Comparison of ENCODE assay signal across 9 mouse cellular contexts in genomic region chr4:117926545-117927482, GRCm38 (mm10). TPM values are rescaled to one million over a fixed set of nuclear protein-coding genes. Genes with fewer than 3 reads are reported as not detected.
DNase-seq lines count a peak whose midpoint lies in the region; ATAC-seq and TF ChIP-seq lines count a peak whose summit lies in the region.
"Had no signal": no experiment of that assay in that cellular context is flagged by ENCODE, and none has a peak within 500 bp of the region (broad histone marks: within the 10 kb centered on the region; RNA-seq: fewer than 3 reads in every experiment).

No protein-coding gene starts in this region.

- no peak overlapping the region for H3K27ac ChIP-seq in MEL (ENCODE audit: control insufficient read depth, low read depth, low read length)
- H3K27ac ChIP-seq in embryonic facial prominence, embryonic 11.5 days (replicated peaks; ENCODE audit: low read depth, low read length) = no peak overlapping the region
- H3K27ac ChIP-seq in hindbrain, embryonic 15.5 days (replicated peaks) = no peak overlapping the region
- no peak overlapping the region for H3K27ac ChIP-seq in liver, embryonic 11.5 days (ENCODE audit: low read depth, low read length)
- H3K27ac ChIP-seq in neural tube, embryonic 13.5 days (replicated peaks) = 0 out of 2 replicates have a peak overlapping the region, but pooled peaks have one; percentile 18

- H3K36me3 ChIP-seq in MEL (ENCODE audit: control insufficient read depth in 1 of 2, insufficient read depth in 2 of 2, low read length in 2 of 2) = peaks cover 0 to 9% of the 10 kb centered on the region in 2 experiments; a peak in 2 of 4 replicates
- H3K36me3 ChIP-seq in embryonic facial prominence, embryonic 11.5 days (replicated peaks; ENCODE audit: control insufficient read depth, insufficient read depth, low read depth, low read length) = no peaks in the 10 kb centered on the region
- no peaks in the 10 kb centered on the region for H3K36me3 ChIP-seq in hindbrain, embryonic 15.5 days
- H3K36me3 ChIP-seq in liver, embryonic 11.5 days (ENCODE audit: control insufficient read depth, insufficient read depth, low read length) = no peaks in the 10 kb centered on the region
- H3K36me3 ChIP-seq in neural tube, embryonic 13.5 days = peaks cover under 1% of the 10 kb centered on the region; the same call in 1 of the 2 replicates

- H3K9ac ChIP-seq in MEL (ENCODE audit: control insufficient read depth, low read depth, low read length, poor library complexity, severe bottlenecking) = peak overlapping the region; percentile 51
- peak overlapping the region; percentile 52 for H3K9ac ChIP-seq in embryonic facial prominence, embryonic 11.5 days (replicated peaks; ENCODE audit: low read length)
- peak overlapping the region; percentile 49 for H3K9ac ChIP-seq in hindbrain, embryonic 15.5 days
- H3K9ac ChIP-seq in liver, embryonic 11.5 days (ENCODE audit: low read depth, low read length) = peak overlapping the region; percentile 59
- H3K9ac ChIP-seq in neural tube, embryonic 13.5 days = peak overlapping the region; percentile 78

- no peak for TF ChIP-seq RAD21 in MEL (IDR thresholded peaks at IDR 0.05; ENCODE audit: low read depth, low read length)

- TF ChIP-seq POLR2A in MEL (IDR thresholded peaks at IDR 0.05; ENCODE audit: control insufficient read depth in 1 of 2, insufficient read depth in 1 of 2, low read depth in 1 of 2, low read length in 2 of 2, poor library complexity in 1 of 2) = no peak

- TF ChIP-seq CTCF in MEL (IDR thresholded peaks at IDR 0.05 in 2 of 3, conservative IDR thresholded peaks at IDR 0.05 in 1 of 3; ENCODE audit: control insufficient read depth in 1 of 3, insufficient read depth in 1 of 3, low read depth in 2 of 3, low read length in 3 of 3, poor library complexity in 1 of 3, severe bottlenecking in 1 of 3) = no peak

- H3K9me3 ChIP-seq in MEL (replicated peaks; ENCODE audit: insufficient read depth, low read length) = no peaks in the 10 kb centered on the region
- no peaks in the 10 kb centered on the region; the same call in 1 of the 2 replicates for H3K9me3 ChIP-seq in embryonic facial prominence, embryonic 11.5 days (replicated peaks; ENCODE audit: control insufficient read depth, low read length)
- no peaks in the 10 kb centered on the region for H3K9me3 ChIP-seq in hindbrain, embryonic 15.5 days
- peaks cover 3% of the 10 kb centered on the region; the same call in 1 of the 2 replicates for H3K9me3 ChIP-seq in liver, embryonic 11.5 days (ENCODE audit: control insufficient read depth, low read length)
- H3K9me3 ChIP-seq in neural tube, embryonic 13.5 days = no peaks in the 10 kb centered on the region

- no peak for TF ChIP-seq EP300 in MEL (IDR thresholded peaks at IDR 0.05; ENCODE audit: low read depth in 1 of 2, low read length in 2 of 2)

- H3K4me2 ChIP-seq in embryonic facial prominence, embryonic 11.5 days (ENCODE audit: low read depth, low read length) = peak overlapping the region; percentile 90
- peak overlapping the region; percentile 79 for H3K4me2 ChIP-seq in hindbrain, embryonic 15.5 days
- peak overlapping the region; percentile 95 for H3K4me2 ChIP-seq in liver, embryonic 11.5 days
- peak overlapping the region; percentile 89 for H3K4me2 ChIP-seq in neural tube, embryonic 13.5 days

- H3K4me3 ChIP-seq in MEL (ENCODE audit: control insufficient read depth in 1 of 2, insufficient read depth in 1 of 2, low read depth in 2 of 2, low read length in 2 of 2) = peak overlapping the region; percentile 13 to 22; a peak in 3 of 4 replicates
- peak overlapping the region; percentile 47 for H3K4me3 ChIP-seq in embryonic facial prominence, embryonic 11.5 days (ENCODE audit: low read depth, low read length)
- H3K4me3 ChIP-seq in hindbrain, embryonic 15.5 days = peak overlapping the region; percentile 44
- peak overlapping the region; percentile 58 for H3K4me3 ChIP-seq in liver, embryonic 11.5 days (ENCODE audit: low read depth, low read length)
- H3K4me3 ChIP-seq in neural tube, embryonic 13.5 days = peak overlapping the region; percentile 51

- no peaks in the 10 kb centered on the region for H3K79me2 ChIP-seq in MEL (ENCODE audit: control insufficient read depth, insufficient read depth, low read length, poor library complexity)

- 2% methylated on average over 66 of the region's 71 CpGs for WGBS in embryonic facial prominence, embryonic 11.5 days
- 1% methylated on average over 66 of the region's 71 CpGs for WGBS in hindbrain, embryonic 15.5 days
- WGBS in liver, embryonic 11.5 days = 3% methylated on average over 71 of the region's 71 CpGs
- under 1% methylated on average over 71 of the region's 71 CpGs for WGBS in neural tube, embryonic 13.5 days

- peaks cover 0 to 20% of the 10 kb centered on the region in 2 experiments; a peak in 3 of 4 replicates for H3K4me1 ChIP-seq in MEL (ENCODE audit: control insufficient read depth in 1 of 2, insufficient read depth in 2 of 2, low read length in 2 of 2)
- H3K4me1 ChIP-seq in embryonic facial prominence, embryonic 11.5 days (ENCODE audit: control insufficient read depth, insufficient read depth, low read length) = peaks cover 7% of the 10 kb centered on the region
- peaks cover 28% of the 10 kb centered on the region for H3K4me1 ChIP-seq in hindbrain, embryonic 15.5 days (replicated peaks)
- H3K4me1 ChIP-seq in liver, embryonic 11.5 days (replicated peaks; ENCODE audit: control insufficient read depth, insufficient read depth, low read length) = peaks cover 30% of the 10 kb centered on the region
- H3K4me1 ChIP-seq in neural tube, embryonic 13.5 days (replicated peaks) = peaks cover 38% of the 10 kb centered on the region

- ATAC-seq in frontal cortex, adult (ENCODE audit: low TSS enrichment) = peak; percentile 68
- ATAC-seq in embryonic facial prominence, embryonic 11.5 days (replicated peaks; ENCODE audit: insufficient number of reproducible peaks, low FRiP score, low TSS enrichment, low read depth) = peak; percentile 57
- ATAC-seq in hindbrain, embryonic 15.5 days (ENCODE audit: low FRiP score, low read depth) = peak; percentile 83
- 0 out of 2 replicates have a peak, but pooled peaks have one; percentile 13 for ATAC-seq in liver, embryonic 11.5 days (replicated peaks; ENCODE audit: low FRiP score)
- peak; percentile 76 for ATAC-seq in neural tube, embryonic 13.5 days (ENCODE audit: low read depth)

- no peak for DNase-seq in frontal cortex, postnatal 14 days (ENCODE audit: low spot score in 2 of 2)
- DNase-seq in MEL (ENCODE audit: low read depth, low spot score) = peak; percentile 52
- peak; percentile 71 for DNase-seq in embryonic facial prominence, embryonic 11.5 days (ENCODE audit: low spot score)
- peak; percentile 59 for DNase-seq in liver, embryonic 11.5 days (ENCODE audit: low spot score)
- DNase-seq in yolk sac, embryonic 10.5 days (ENCODE audit: low spot score) = peak; percentile 20

- H3K27me3 ChIP-seq in MEL (ENCODE audit: control insufficient read depth in 1 of 2, insufficient read depth in 2 of 2, low read length in 2 of 2) = no peaks in the 10 kb centered on the region
- H3K27me3 ChIP-seq in embryonic facial prominence, embryonic 11.5 days (ENCODE audit: control insufficient read depth, insufficient read depth, low read length) = peaks cover 31% of the 10 kb centered on the region
- H3K27me3 ChIP-seq in hindbrain, embryonic 15.5 days = peaks cover 28% of the 10 kb centered on the region
- peaks cover 56% of the 10 kb centered on the region for H3K27me3 ChIP-seq in liver, embryonic 11.5 days (replicated peaks; ENCODE audit: control insufficient read depth, insufficient read depth, low read length)
- peaks cover 67% of the 10 kb centered on the region for H3K27me3 ChIP-seq in neural tube, embryonic 13.5 days
- H3K27me3 ChIP-seq: CH12.LX had no signal

RNA-seq across cellular contexts. Expression of gene Artn, which starts 2.7 kb away (rescaled TPM):
- 0.08 TPM in 1 of 2 replicates, not detected in the other for total RNA-seq in MEL (2012; rRNA removed)
- polyA plus RNA-seq in MEL (2012; ENCODE audit: insufficient read depth in 1 of 2, insufficient read length in 2 of 2, low read depth in 1 of 2, low replicate concordance in 2 of 2, missing spikeins in 1 of 2) = under 1 TPM in 1 of 2 experiments, not detected in 1; 0.21 TPM
- polyA plus RNA-seq in embryonic facial prominence, embryonic 11.5 days (2014; fragmentation: Nextera tagmentation; extraction: Ambion mirVana) = 2.0 and 2.6 TPM in 2 replicates
- polyA plus RNA-seq in hindbrain, embryonic 15.5 days (2015; fragmentation: Nextera tagmentation; extraction: Ambion mirVana) = 0.87 and 0.92 TPM in 2 replicates
- polyA plus RNA-seq in liver, embryonic 11.5 days (2014; fragmentation: Nextera tagmentation; extraction: Ambion mirVana) = 0.74 and 1.2 TPM in 2 replicates
- polyA plus RNA-seq in neural tube, embryonic 13.5 days (2015; fragmentation: Nextera tagmentation; extraction: Ambion mirVana) = 1.0 and 1.5 TPM in 2 replicates
- total RNA-seq: CH12.LX had no signal

RNA-seq across cellular contexts. Expression of gene Ipo13, which starts 12.0 kb away (rescaled TPM):
- total RNA-seq in MEL (2012; rRNA removed) = 38.1 and 39.5 TPM in 2 replicates
- polyA plus RNA-seq in MEL (2012; ENCODE audit: insufficient read depth in 1 of 2, insufficient read length in 2 of 2, low read depth in 1 of 2, low replicate concordance in 2 of 2, missing spikeins in 1 of 2) = 10 to 100 TPM in 1 of 2 experiments, not detected in 1; 88.0 TPM
- polyA plus RNA-seq in embryonic facial prominence, embryonic 11.5 days (2014; fragmentation: Nextera tagmentation; extraction: Ambion mirVana) = 41.0 and 43.6 TPM in 2 replicates
- 62.3 and 68.8 TPM in 2 replicates for polyA plus RNA-seq in hindbrain, embryonic 15.5 days (2015; fragmentation: Nextera tagmentation; extraction: Ambion mirVana)
- polyA plus RNA-seq in liver, embryonic 11.5 days (2014; fragmentation: Nextera tagmentation; extraction: Ambion mirVana) = 42.7 and 44.2 TPM in 2 replicates
- polyA plus RNA-seq in neural tube, embryonic 13.5 days (2015; fragmentation: Nextera tagmentation; extraction: Ambion mirVana) = 64.9 and 65.3 TPM in 2 replicates

RNA-seq across cellular contexts. Expression of gene Dph2, which starts 35.0 kb away (rescaled TPM):
- total RNA-seq in MEL (2012; rRNA removed) = 24.7 and 27.2 TPM in 2 replicates
- 10 to 100 TPM in 1 of 2 experiments, not detected in 1; 25.2 TPM for polyA plus RNA-seq in MEL (2012; ENCODE audit: insufficient read depth in 1 of 2, insufficient read length in 2 of 2, low read depth in 1 of 2, low replicate concordance in 2 of 2, missing spikeins in 1 of 2)
- 20.8 and 23.8 TPM in 2 replicates for polyA plus RNA-seq in embryonic facial prominence, embryonic 11.5 days (2014; fragmentation: Nextera tagmentation; extraction: Ambion mirVana)
- polyA plus RNA-seq in hindbrain, embryonic 15.5 days (2015; fragmentation: Nextera tagmentation; extraction: Ambion mirVana) = 21.8 and 23.6 TPM in 2 replicates
- 21.9 and 23.1 TPM in 2 replicates for polyA plus RNA-seq in liver, embryonic 11.5 days (2014; fragmentation: Nextera tagmentation; extraction: Ambion mirVana)
- 21.3 and 22.0 TPM in 2 replicates for polyA plus RNA-seq in neural tube, embryonic 13.5 days (2015; fragmentation: Nextera tagmentation; extraction: Ambion mirVana)

RNA-seq across cellular contexts. Expression of gene Atp6v0b, which starts 39.7 kb away (rescaled TPM):
- total RNA-seq in MEL (2012; rRNA removed) = 227 and 286 TPM in 2 replicates
- 100 to 1,000 TPM in 1 of 2 experiments, not detected in 1; 343 TPM for polyA plus RNA-seq in MEL (2012; ENCODE audit: insufficient read depth in 1 of 2, insufficient read length in 2 of 2, low read depth in 1 of 2, low replicate concordance in 2 of 2, missing spikeins in 1 of 2)
- polyA plus RNA-seq in embryonic facial prominence, embryonic 11.5 days (2014; fragmentation: Nextera tagmentation; extraction: Ambion mirVana) = 154 and 177 TPM in 2 replicates
- 570 and 601 TPM in 2 replicates for polyA plus RNA-seq in hindbrain, embryonic 15.5 days (2015; fragmentation: Nextera tagmentation; extraction: Ambion mirVana)
- polyA plus RNA-seq in liver, embryonic 11.5 days (2014; fragmentation: Nextera tagmentation; extraction: Ambion mirVana) = 212 and 229 TPM in 2 replicates
- polyA plus RNA-seq in neural tube, embryonic 13.5 days (2015; fragmentation: Nextera tagmentation; extraction: Ambion mirVana) = 442 and 475 TPM in 2 replicates

RNA-seq across cellular contexts. Expression of gene B4galt2, which starts 43.5 kb away (rescaled TPM):
- 0.08 TPM in 1 of 2 replicates, not detected in the other for total RNA-seq in MEL (2012; rRNA removed)
- under 1 TPM in 1 of 2 experiments, not detected in 1; 0.19 TPM for polyA plus RNA-seq in MEL (2012; ENCODE audit: insufficient read depth in 1 of 2, insufficient read length in 2 of 2, low read depth in 1 of 2, low replicate concordance in 2 of 2, missing spikeins in 1 of 2)
- 24.9 and 26.5 TPM in 2 replicates for polyA plus RNA-seq in embryonic facial prominence, embryonic 11.5 days (2014; fragmentation: Nextera tagmentation; extraction: Ambion mirVana)
- 56.5 and 69.5 TPM in 2 replicates for polyA plus RNA-seq in hindbrain, embryonic 15.5 days (2015; fragmentation: Nextera tagmentation; extraction: Ambion mirVana)
- polyA plus RNA-seq in liver, embryonic 11.5 days (2014; fragmentation: Nextera tagmentation; extraction: Ambion mirVana) = 9.3 and 10.5 TPM in 2 replicates
- 43.7 and 45.5 TPM in 2 replicates for polyA plus RNA-seq in neural tube, embryonic 13.5 days (2015; fragmentation: Nextera tagmentation; extraction: Ambion mirVana)

Comparison
In these comparisons a context has a peak if more than half of its experiments do, and no peak if none do; other contexts are left out.
1. ATAC-seq: peak in every context shown above with its lines; median percentile 83 in hindbrain, embryonic 15.5 days; 76 in neural tube, embryonic 13.5 days; 68 in frontal cortex, adult; 57 in embryonic facial prominence, embryonic 11.5 days; 13 in liver, embryonic 11.5 days.
2. DNase-seq: peak in MEL (single experiment), embryonic facial prominence, embryonic 11.5 days (single experiment), liver, embryonic 11.5 days (single experiment) and yolk sac, embryonic 10.5 days (single experiment); none in frontal cortex, postnatal 14 days (0 of 2).
3. Peak in every context shown above with its lines, with median percentiles within 50 percentile points of each other: H3K4me3 ChIP-seq, H3K9ac ChIP-seq and H3K4me2 ChIP-seq.